Mouse (Mus musculus): ENCODE results near the gene Ntrk1. TPM values are rescaled to one million over a fixed set of nuclear protein-coding genes. Genes with fewer than 3 reads are reported as not detected.

Gene Ntrk1
- total and polyA plus RNA-seq, 2 experiments, result 0.12 TPM; not detected in 1

- TF ChIP-seq POLR2A (IDR thresholded peaks at IDR 0.05; ENCODE audit: extremely low read depth, insufficient read depth, low read length) (no peak), CTCF (IDR thresholded peaks at IDR 0.05; ENCODE audit: low read depth, low read length) (no peak)
- WGBS, result 82% methylated on average over 4 of the region's 4 CpGs
- peaks cover 8% of the 10 kb centered on the region for H3K27me3 ChIP-seq (ENCODE audit: control insufficient read depth, insufficient read depth, low read length)
These were observed 17.5 kb upstream of the Ntrk1 start for GRCm38 (mm10) chr3:87812413-87812812.

GRCm38 (mm10) chr3:87811297-87811696 is 16.3 kb upstream of the Ntrk1 start:
- no peak for DNase-seq (ENCODE audit: extremely low read depth, low read depth, low spot score)
- Histone ChIP-seq H3K79me2 (ENCODE audit: control insufficient read depth, insufficient read depth, low read length) (no peaks in the 10 kb centered on the region), H3K4me3 (ENCODE audit: insufficient read depth, low read depth, low read length) (no peak overlapping the region), H3K36me3 (ENCODE audit: control insufficient read depth, insufficient read depth, low read length) (no peaks in the 10 kb centered on the region), H3K9ac (ENCODE audit: low read depth, low read length) (no peak overlapping the region), H3K27ac (replicated peaks; ENCODE audit: insufficient read depth, low read depth, low read length) (no peak overlapping the region), H3K27me3 (ENCODE audit: control insufficient read depth, insufficient read depth, low read length) (peaks cover 8% of the 10 kb centered on the region), H3K4me1 (ENCODE audit: control insufficient read depth, insufficient read depth, low read length) (no peaks in the 10 kb centered on the region)
- TF ChIP-seq POLR2A (IDR thresholded peaks at IDR 0.05; ENCODE audit: extremely low read depth, insufficient read depth, low read length), result no peak
- no peak for TF ChIP-seq CTCF (IDR thresholded peaks at IDR 0.05; ENCODE audit: low read depth, low read length)
- WGBS, result 80% methylated on average over 8 of the region's 8 CpGs

More at GRCm38 (mm10) chr3:87812413-87812812, 17.5 kb upstream of the Ntrk1 start:
- Histone ChIP-seq H3K4me3 (ENCODE audit: insufficient read depth, low read depth, low read length) (no peak overlapping the region), H3K9ac (ENCODE audit: low read depth, low read length) (no peak overlapping the region), H3K27ac (replicated peaks; ENCODE audit: insufficient read depth, low read depth, low read length) (no peak overlapping the region), H3K79me2 (ENCODE audit: control insufficient read depth, insufficient read depth, low read length) (no peaks in the 10 kb centered on the region), H3K4me1 (ENCODE audit: control insufficient read depth, insufficient read depth, low read length) (no peaks in the 10 kb centered on the region), H3K36me3 (ENCODE audit: control insufficient read depth, insufficient read depth, low read length) (no peaks in the 10 kb centered on the region)
- no peak for DNase-seq (ENCODE audit: extremely low read depth, low read depth, low spot score)

- H3K4me1 ChIP-seq (ENCODE audit: control insufficient read depth, insufficient read depth, low read length), result no peaks in the 10 kb centered on the region
- no peak overlapping the region for H3K27ac ChIP-seq (replicated peaks; ENCODE audit: insufficient read depth, low read depth, low read length)
- TF ChIP-seq CTCF (IDR thresholded peaks at IDR 0.05; ENCODE audit: low read depth, low read length) (no peak), POLR2A (IDR thresholded peaks at IDR 0.05; ENCODE audit: extremely low read depth, insufficient read depth, low read length) (no peak)
- DNase-seq (ENCODE audit: extremely low read depth, low read depth, low spot score), result no peak
- peaks cover 8% of the 10 kb centered on the region for H3K27me3 ChIP-seq (ENCODE audit: control insufficient read depth, insufficient read depth, low read length)
- H3K36me3 ChIP-seq (ENCODE audit: control insufficient read depth, insufficient read depth, low read length), result no peaks in the 10 kb centered on the region
- WGBS, result 13% methylated on average over 28 of the region's 28 CpGs
- no peaks in the 10 kb centered on the region for H3K79me2 ChIP-seq (ENCODE audit: control insufficient read depth, insufficient read depth, low read length)
- no peak overlapping the region for H3K4me3 ChIP-seq (ENCODE audit: insufficient read depth, low read depth, low read length)
- no peak overlapping the region for H3K9ac ChIP-seq (ENCODE audit: low read depth, low read length)
These were observed 14.5 kb upstream of the Ntrk1 start for GRCm38 (mm10) chr3:87809322-87809962.

- H3K4me1 ChIP-seq (ENCODE audit: control insufficient read depth, insufficient read depth, low read length), result no peaks in the 10 kb centered on the region
- peak overlapping the region; percentile 15; the same call in 1 of the 2 replicates for H3K4me3 ChIP-seq (ENCODE audit: insufficient read depth, low read depth, low read length)
- no peak overlapping the region for H3K9ac ChIP-seq (ENCODE audit: low read depth, low read length)
- no peak for TF ChIP-seq CTCF (IDR thresholded peaks at IDR 0.05; ENCODE audit: low read depth, low read length)
- peak; percentile 37 for DNase-seq (ENCODE audit: extremely low read depth, low read depth, low spot score)
- 4% methylated on average over 26 of the region's 26 CpGs for WGBS
- H3K79me2 ChIP-seq (ENCODE audit: control insufficient read depth, insufficient read depth, low read length), result no peaks in the 10 kb centered on the region
- H3K27me3 ChIP-seq (ENCODE audit: control insufficient read depth, insufficient read depth, low read length), result peaks cover 1% of the 10 kb centered on the region
- H3K36me3 ChIP-seq (ENCODE audit: control insufficient read depth, insufficient read depth, low read length), result no peaks in the 10 kb centered on the region
- H3K27ac ChIP-seq (replicated peaks; ENCODE audit: insufficient read depth, low read depth, low read length), result no peak overlapping the region
These were observed 9.2 kb upstream of the Ntrk1 start for GRCm38 (mm10) chr3:87804038-87804677.

GRCm38 (mm10) chr3:87801681-87802080 is 6.7 kb upstream of the Ntrk1 start:
- Histone ChIP-seq H3K27me3 (ENCODE audit: control insufficient read depth, insufficient read depth, low read length) (peaks cover 5% of the 10 kb centered on the region; the same call in 1 of the 2 replicates), H3K4me3 (ENCODE audit: insufficient read depth, low read depth, low read length) (no peak overlapping the region), H3K79me2 (ENCODE audit: control insufficient read depth, insufficient read depth, low read length) (no peaks in the 10 kb centered on the region), H3K9ac (ENCODE audit: low read depth, low read length) (no peak overlapping the region), H3K27ac (replicated peaks; ENCODE audit: insufficient read depth, low read depth, low read length) (no peak overlapping the region), H3K36me3 (ENCODE audit: control insufficient read depth, insufficient read depth, low read length) (no peaks in the 10 kb centered on the region), H3K4me1 (ENCODE audit: control insufficient read depth, insufficient read depth, low read length) (no peaks in the 10 kb centered on the region)
- no peak for TF ChIP-seq CTCF (IDR thresholded peaks at IDR 0.05; ENCODE audit: low read depth, low read length)
- TF ChIP-seq POLR2A (IDR thresholded peaks at IDR 0.05; ENCODE audit: extremely low read depth, insufficient read depth, low read length), result no peak
- 25% methylated on average over 5 of the region's 5 CpGs for WGBS
- DNase-seq (ENCODE audit: extremely low read depth, low read depth, low spot score), result peak; percentile 68
